Mouse (Mus musculus): ENCODE measurements around the gene Cyp4a32.
"Not testable (repeated sequence)": the region's sequence is repeated elsewhere in the genome, so short reads cannot be mapped to it uniquely, and the experiment has no call there.

Gene Cyp4a32

GRCm38 (mm10) chr4:115600611-115601010 is at the start of gene Cyp4a32:
Gene Cyp4a32, plus strand, starts transcription at chr4:115600969.
- DNase-seq: not testable (repeated sequence)

GRCm38 (mm10) chr4:115552726-115553125 is 48.0 kb upstream of the Cyp4a32 start:
- no peak for DNase-seq

- no peak for DNase-seq
These were observed 45.3 kb upstream of the Cyp4a32 start for GRCm38 (mm10) chr4:115555513-115555912.

GRCm38 (mm10) chr4:115557861-115558561 is 42.8 kb upstream of the Cyp4a32 start:
- DNase-seq: no peak

- not testable (repeated sequence) for DNase-seq
These were observed 39.5 kb upstream of the Cyp4a32 start for GRCm38 (mm10) chr4:115561236-115561635.

- DNase-seq: no peak
These were observed 37.4 kb upstream of the Cyp4a32 start, which contains the start of gene Cyp4a31 for GRCm38 (mm10) chr4:115563401-115563800. Gene Cyp4a31, plus strand, starts transcription at chr4:115563649.

GRCm38 (mm10) chr4:115564469-115565225 is 36.1 kb upstream of the Cyp4a32 start:
- not testable (repeated sequence) for DNase-seq

- DNase-seq: no peak
These were observed 25.5 kb upstream of the Cyp4a32 start for GRCm38 (mm10) chr4:115575255-115575654.

GRCm38 (mm10) chr4:115575776-115576175 is 25.0 kb upstream of the Cyp4a32 start:
- no peak for DNase-seq

- no peak for DNase-seq
These were observed 17.7 kb upstream of the Cyp4a32 start for GRCm38 (mm10) chr4:115583036-115583435.

- DNase-seq: no peak
These were observed 4.4 kb upstream of the Cyp4a32 start for GRCm38 (mm10) chr4:115596357-115596756.

GRCm38 (mm10) chr4:115596824-115597336 is 3.9 kb upstream of the Cyp4a32 start:
- no peak for DNase-seq

GRCm38 (mm10) chr4:115614005-115614404 is 13.2 kb downstream of the Cyp4a32 start:
- DNase-seq: no peak

- DNase-seq: not testable (repeated sequence)
These were observed 24.8 kb downstream of the Cyp4a32 start for GRCm38 (mm10) chr4:115625560-115625959.

- DNase-seq: no peak
These were observed 42.4 kb downstream of the Cyp4a32 start for GRCm38 (mm10) chr4:115642967-115643754.

- DNase-seq: no peak
These were observed 44.6 kb downstream of the Cyp4a32 start for GRCm38 (mm10) chr4:115645371-115645770.

GRCm38 (mm10) chr4:115647580-115647979 is 46.8 kb downstream of the Cyp4a32 start, which contains the start of gene Cyp4b1:
Gene Cyp4b1, minus strand, starts transcription at chr4:115647723.
- no peak for DNase-seq

GRCm38 (mm10) chr4:115648752-115649151 is 48.0 kb downstream of the Cyp4a32 start:
- no peak for DNase-seq

- DNase-seq: no peak
These were observed 48.6 kb downstream of the Cyp4a32 start for GRCm38 (mm10) chr4:115649344-115649743.

GRCm38 (mm10) chr4:115650866-115651265 is 50.1 kb downstream of the Cyp4a32 start:
- no peak for DNase-seq

- DNase-seq: not testable (repeated sequence)
These were observed 55.2 kb downstream of the Cyp4a32 start for GRCm38 (mm10) chr4:115655841-115656534.

- not testable (repeated sequence) for DNase-seq
These were observed 55.8 kb downstream of the Cyp4a32 start for GRCm38 (mm10) chr4:115656535-115656922.
